Mouse (Mus musculus) thymus, adult 2 months (tissue): ENCODE data around the gene Mast3. TPM values are rescaled to one million over a fixed set of nuclear protein-coding genes. Genes with fewer than 3 reads are reported as not detected.

Experiments used
- DNase-seq: peaks from one replicate; pipeline ENCODE4 v3.0.0; 2021
- H3K27ac ChIP-seq: fragments of 200-500 bp; 2 replicates; pipeline ENCODE4 v1.5.1; 2012; ENCODE audit warnings: low read length, control low read depth; ENCODE audit not compliant: control insufficient read depth, insufficient read depth
- H3K27me3 ChIP-seq: fragments of 200-500 bp; 2 replicates; pipeline ENCODE4 v1.6.1; 2012; ENCODE audit warnings: mild to moderate bottlenecking, low read length, moderate library complexity, mixed read lengths; ENCODE audit not compliant: control insufficient read depth, insufficient read depth
- H3K36me3 ChIP-seq: fragments of 200-500 bp; 2 replicates; pipeline ENCODE4 v1.6.1; 2012; ENCODE audit warnings: mild to moderate bottlenecking, low read length, moderate library complexity; ENCODE audit not compliant: control insufficient read depth, insufficient read depth
- H3K4me1 ChIP-seq: fragments of 200-500 bp; replicated peaks from 2 replicates; pipeline ENCODE4 v1.6.1; 2012; ENCODE audit warnings: low read length; ENCODE audit not compliant: control insufficient read depth, insufficient read depth
- H3K4me3 ChIP-seq: fragments of 200-500 bp; 2 replicates; pipeline ENCODE4 v1.5.1; 2012; ENCODE audit warnings: mild to moderate bottlenecking, low read length, control low read depth, moderate library complexity; ENCODE audit not compliant: control insufficient read depth, insufficient read depth
- CTCF ChIP-seq: fragments of 200-500 bp; IDR thresholded peaks from 2 replicates; pipeline ENCODE4 v1.5.1; 2012; ENCODE audit warnings: mild to moderate bottlenecking, control low read depth, low read length, moderate library complexity, borderline replicate concordance; ENCODE audit not compliant: control insufficient read depth, poor library complexity, insufficient read depth; ENCODE audit errors: extremely low read depth
- POLR2A ChIP-seq: fragments of 200-500 bp; IDR thresholded peaks from 2 replicates; pipeline ENCODE4 v1.6.1; 2012; ENCODE audit warnings: mild to moderate bottlenecking, low read length, control low read depth, moderate library complexity; ENCODE audit not compliant: control insufficient read depth, poor library complexity, insufficient read depth; ENCODE audit errors: extremely low read depth
- WGBS: fragments of 180-500 bp; shearing (Covaris S2); methylation state at CpG from one replicate; pipeline ENCODE4 v1.1.7; 2018; 5-methylcytosine and 5-hydroxymethylcytosine counted together
- polyA plus RNA-seq: library from polyadenylated mRNA; depleted of rRNA; stranded (reverse); fragments of >200 nt; gene quantifications from 2 replicates; pipeline ENCODE4 v1.2.3, GENCODE M21; 2012

Mast3 gene
- polyA plus RNA-seq, 1 experiment, result 615 TPM

DNA sequence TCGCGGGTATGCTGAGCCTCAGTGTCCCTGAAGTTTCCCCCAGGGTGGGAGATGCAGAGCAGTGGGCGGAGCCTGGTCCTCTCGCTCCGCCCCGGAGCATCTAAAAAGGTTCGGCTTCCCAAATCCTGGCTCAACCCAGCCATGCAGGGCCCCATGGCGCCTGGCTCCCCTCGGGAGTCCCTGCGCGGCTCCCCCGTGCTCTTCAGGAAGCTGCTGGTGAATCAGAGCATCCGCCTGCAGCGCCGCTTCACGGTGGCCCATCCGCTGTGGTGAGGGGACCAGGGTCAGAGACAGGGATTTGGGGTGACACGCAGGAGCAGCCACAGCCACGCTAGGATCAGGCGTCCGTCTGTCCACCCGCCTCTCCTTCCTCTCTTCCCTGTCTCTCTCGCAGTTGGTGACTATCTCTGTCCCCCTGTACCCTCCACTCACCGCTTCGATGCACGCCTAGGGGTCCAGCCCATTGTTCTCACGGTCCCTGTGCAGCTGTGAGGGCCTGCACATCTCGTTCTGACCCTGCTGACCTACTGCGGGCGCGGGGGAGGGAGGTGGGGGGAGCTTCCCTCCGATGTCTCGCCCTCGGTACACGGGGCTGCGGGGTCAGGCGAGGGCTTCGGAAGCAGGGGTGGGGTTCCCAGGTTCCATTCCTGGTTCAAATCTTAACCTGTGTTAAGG, 61.7 kb downstream of the Mast3 start:
- WGBS, result 8% methylated on average over 38 of the region's 38 CpGs
- TF ChIP-seq CTCF (no peak), POLR2A (no peak)
- peaks cover 17% of the 10 kb centered on the region for H3K27me3 ChIP-seq
- H3K4me1 ChIP-seq, result peaks cover 18% of the 10 kb centered on the region
- no peaks in the 10 kb centered on the region for H3K36me3 ChIP-seq
- no peak overlapping the region for H3K4me3 ChIP-seq
- H3K27ac ChIP-seq, result no peak overlapping the region
- no peak for DNase-seq

GRCm38 (mm10) chr8:70742176-70742575, 62.7 kb downstream of the Mast3 start:
- Histone ChIP-seq H3K27ac (no peak overlapping the region), H3K4me3 (no peak overlapping the region), H3K36me3 (no peaks in the 10 kb centered on the region), H3K27me3 (peaks cover 17% of the 10 kb centered on the region), H3K4me1 (peaks cover 21% of the 10 kb centered on the region)
- DNase-seq, result no peak
- TF ChIP-seq POLR2A, result no peak
- 89% methylated on average over 11 of the region's 11 CpGs for WGBS

DNA sequence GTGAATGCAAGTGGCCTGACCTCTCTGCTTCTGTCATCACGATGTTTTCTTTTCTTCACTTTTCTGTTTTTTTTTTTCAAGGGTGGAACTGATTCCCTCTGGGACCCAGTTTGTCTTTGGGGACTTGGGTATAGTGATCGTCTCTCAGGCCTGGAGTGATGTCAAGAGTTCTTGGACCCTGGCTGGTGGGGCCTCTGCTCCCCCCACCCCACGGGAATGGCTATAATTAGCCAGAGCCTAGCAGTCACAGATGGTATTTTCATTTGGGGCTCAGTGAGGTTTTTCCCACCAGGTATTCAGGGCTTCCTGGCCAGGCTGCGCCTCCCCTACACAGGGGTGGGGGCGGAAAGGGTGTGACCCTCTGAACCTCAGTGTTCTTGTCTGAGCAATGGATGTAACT, 63.2 kb downstream of the Mast3 start:
- Histone ChIP-seq H3K4me1 (peaks cover 21% of the 10 kb centered on the region), H3K36me3 (no peaks in the 10 kb centered on the region), H3K4me3 (no peak overlapping the region), H3K27ac (no peak overlapping the region), H3K27me3 (peaks cover 17% of the 10 kb centered on the region)
- DNase-seq, result no peak
- WGBS, result 75% methylated on average over 5 of the region's 5 CpGs
- no peak for TF ChIP-seq POLR2A
- no peak for TF ChIP-seq CTCF

GRCm38 (mm10) chr8:70738211-70738610, 66.6 kb downstream of the Mast3 start:
- no peak overlapping the region for H3K4me3 ChIP-seq
- DNase-seq, result no peak
- H3K36me3 ChIP-seq, result no peaks in the 10 kb centered on the region
- WGBS, result 37% methylated on average over 3 of the region's 3 CpGs
- TF ChIP-seq POLR2A, result no peak
- no peak for TF ChIP-seq CTCF
- peaks cover 9% of the 10 kb centered on the region for H3K4me1 ChIP-seq
- H3K27ac ChIP-seq, result no peak overlapping the region
- peaks cover 10% of the 10 kb centered on the region for H3K27me3 ChIP-seq

DNA sequence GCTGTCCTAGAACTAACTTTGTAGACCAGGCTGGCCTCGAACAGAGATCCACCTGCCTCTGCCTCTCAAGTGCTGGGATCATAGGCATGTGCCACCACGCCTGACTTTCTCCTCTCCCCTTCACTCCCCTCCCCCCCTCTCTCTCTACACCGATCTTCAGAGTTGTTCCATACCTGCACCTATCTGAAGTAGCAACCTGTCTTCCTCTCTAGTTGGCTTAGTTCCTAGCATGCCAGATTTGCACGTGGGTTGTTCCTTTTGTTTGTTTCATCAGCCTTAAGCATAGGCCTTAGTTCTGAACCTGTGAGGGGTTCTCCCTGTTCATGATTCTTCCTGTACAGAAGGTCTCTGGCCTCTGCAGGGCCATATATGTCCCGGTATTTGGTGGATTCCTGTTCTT, 67.1 kb downstream of the Mast3 start:
- Histone ChIP-seq H3K27me3 (peaks cover 5% of the 10 kb centered on the region), H3K36me3 (no peaks in the 10 kb centered on the region), H3K4me3 (no peak overlapping the region), H3K4me1 (peaks cover 7% of the 10 kb centered on the region), H3K27ac (no peak overlapping the region)
- TF ChIP-seq CTCF, result no peak
- TF ChIP-seq POLR2A, result no peak
- no peak for DNase-seq
- WGBS, result 87% methylated on average over 5 of the region's 5 CpGs

GRCm38 (mm10) chr8:70730956-70731355, 73.9 kb downstream of the Mast3 start:
- 83% methylated on average over 4 of the region's 4 CpGs for WGBS
- no peak for DNase-seq
- TF ChIP-seq CTCF (no peak), POLR2A (no peak)
- H3K36me3 ChIP-seq, result no peaks in the 10 kb centered on the region
- H3K27me3 ChIP-seq, result no peaks in the 10 kb centered on the region; the same call in 1 of the 2 replicates
- no peak overlapping the region for H3K4me3 ChIP-seq
- no peak overlapping the region for H3K27ac ChIP-seq
- peaks cover 12% of the 10 kb centered on the region for H3K4me1 ChIP-seq
